In the genomic region with DNA sequence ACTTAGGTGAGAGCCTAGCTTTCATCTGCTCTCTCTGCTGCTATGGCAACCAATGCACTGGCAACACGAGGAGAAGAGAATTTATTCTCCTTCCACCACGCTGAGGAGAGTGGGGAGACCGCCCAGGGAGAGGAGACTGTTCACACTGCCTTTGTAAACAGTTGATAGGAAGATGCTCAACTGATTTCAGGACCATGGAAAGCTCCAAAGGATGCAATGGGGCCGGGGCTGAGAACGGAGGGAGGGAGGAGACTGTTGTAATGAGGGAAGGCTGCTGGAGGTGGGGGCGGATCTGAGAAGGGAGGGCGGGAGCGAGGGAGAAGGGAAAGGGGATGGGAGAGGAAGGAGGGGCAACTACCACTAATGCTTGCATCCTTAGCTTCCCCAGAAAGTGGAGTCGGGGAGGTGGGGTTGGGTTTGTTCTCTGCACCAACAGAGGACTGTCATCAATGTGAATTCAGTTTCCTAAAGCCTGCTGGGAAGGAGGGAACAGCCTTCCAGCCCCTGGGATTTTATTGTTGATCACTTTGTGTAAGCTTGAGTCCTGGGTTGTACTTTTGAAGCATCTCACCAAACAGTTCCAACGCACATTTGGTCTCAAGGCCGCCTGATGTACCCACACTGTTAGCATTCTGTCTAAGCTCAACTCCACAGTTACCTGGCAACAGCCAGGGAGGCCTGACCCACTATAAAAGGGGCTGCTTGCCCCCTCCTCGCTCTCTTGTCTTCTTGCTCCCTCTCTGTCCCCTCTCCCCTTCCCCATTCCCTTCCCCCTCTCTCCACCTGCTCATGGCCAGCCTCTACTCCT, we compare ENCODE assay signal across 1 mouse cellular context.
TF ChIP-seq lines count a peak whose summit lies in the region.

No protein-coding gene starts in this region.

TF ChIP-seq in MEL, 35 proteins besides CTCF, POLR2A, EP300 and RAD21 (continued from another document):
- TF ChIP-seq UBTF (IDR thresholded peaks at IDR 0.05; ENCODE audit: borderline replicate concordance, insufficient read depth, low read depth, low read length) = no peak
